Mouse (Mus musculus) myocyte (in vitro differentiated cells): Measurements from ENCODE around the gene Hist1h4j. TPM values are rescaled to one million over a fixed set of nuclear protein-coding genes. Genes with fewer than 3 reads are reported as not detected.
"Not testable (repeated sequence)": the region's sequence is repeated elsewhere in the genome, so short reads cannot be mapped to it uniquely, and the experiment has no call there.

Experiments
- H3K27me3 ChIP-seq: one replicate; pipeline ENCODE4 v1.6.1; 2011; ENCODE audit not compliant: control insufficient read depth, insufficient read depth, insufficient read length
- H3K36me3 ChIP-seq: one replicate; pipeline ENCODE4 v1.6.1; 2011; ENCODE audit not compliant: control insufficient read depth, insufficient read depth
- H3K4me2 ChIP-seq: one replicate; pipeline ENCODE4 v1.6.1; 2011; ENCODE audit warnings: low read depth, control low read depth
- H3K4me3 ChIP-seq: one replicate; pipeline ENCODE4 v1.5.1; 2011; ENCODE audit warnings: mild to moderate bottlenecking, control low read depth, moderate library complexity
- H3K79me2 ChIP-seq: one replicate; pipeline ENCODE4 v1.6.1; 2011; ENCODE audit not compliant: control insufficient read depth, insufficient read depth
- H3ac ChIP-seq: one replicate; pipeline ENCODE4 v1.6.1; 2011; ENCODE audit not compliant: control insufficient read depth, insufficient read length
- CEBPB ChIP-seq: IDR thresholded peaks from 2 replicates; pipeline ENCODE4 v1.6.1; 2011; ENCODE audit warnings: mild to moderate bottlenecking, moderate library complexity; ENCODE audit not compliant: poor library complexity, insufficient read depth, severe bottlenecking
- E2F4 ChIP-seq: IDR thresholded peaks from one replicate; pipeline ENCODE4 v1.6.1; 2011; ENCODE audit warnings: mild to moderate bottlenecking, control low read depth, moderate library complexity; ENCODE audit not compliant: insufficient read depth
- MAX ChIP-seq: IDR thresholded peaks from one replicate; pipeline ENCODE4 v1.6.1; 2011; ENCODE audit warnings: low read depth, mild to moderate bottlenecking, control low read depth
- MYOD1 ChIP-seq, 3 experiments: IDR thresholded peaks; one replicate each; pipeline ENCODE4 v1.6.1; 2011; ENCODE audit warnings: control low read depth in 2 of 3, low read depth in 2 of 3, mild to moderate bottlenecking in 2 of 3, moderate library complexity in 1 of 3; ENCODE audit not compliant: insufficient read length in 2 of 3, control insufficient read depth in 1 of 3
- MYOG ChIP-seq, 3 experiments: IDR thresholded peaks; one replicate each; pipeline ENCODE4 v1.6.1; 2011; ENCODE audit warnings: control low read depth in 2 of 3, low read depth in 2 of 3, mild to moderate bottlenecking in 2 of 3; ENCODE audit not compliant: insufficient read length in 2 of 3, control insufficient read depth in 1 of 3, insufficient read depth in 1 of 3
- POLR2A ChIP-seq: IDR thresholded peaks from one replicate; pipeline ENCODE4 v1.6.1; 2011; ENCODE audit warnings: low read depth, mild to moderate bottlenecking, control low read depth, moderate library complexity; ENCODE audit not compliant: insufficient read length
- POLR2AphosphoS2 ChIP-seq: IDR thresholded peaks from one replicate; pipeline ENCODE4 v1.6.1; 2011; ENCODE audit warnings: low read depth, control low read depth; ENCODE audit not compliant: insufficient read length
- REST ChIP-seq: IDR thresholded peaks from one replicate; pipeline ENCODE4 v1.6.1; 2011; ENCODE audit warnings: mild to moderate bottlenecking, control low read depth, moderate library complexity; ENCODE audit not compliant: insufficient read depth, insufficient read length
- SRF ChIP-seq: IDR thresholded peaks from one replicate; pipeline ENCODE4 v1.6.1; 2011; ENCODE audit warnings: low read depth; ENCODE audit not compliant: control insufficient read depth, insufficient read length
- TCF12 ChIP-seq: IDR thresholded peaks from one replicate; pipeline ENCODE4 v1.6.1; 2011; ENCODE audit warnings: mild to moderate bottlenecking, control low read depth; ENCODE audit not compliant: poor library complexity, insufficient read depth, severe bottlenecking
- TCF3 ChIP-seq: IDR thresholded peaks from one replicate; pipeline ENCODE4 v1.6.1; 2011; ENCODE audit warnings: low read depth, control low read depth; ENCODE audit not compliant: insufficient read length
- USF1 ChIP-seq: IDR thresholded peaks from one replicate; pipeline ENCODE4 v1.6.1; 2011; ENCODE audit warnings: low read depth, mild to moderate bottlenecking, control low read depth, moderate library complexity
- polyA plus RNA-seq: library from polyadenylated mRNA; unstranded; fragments of >200 nt; fragmentation: generic; extraction: Trizol; gene quantifications from one replicate; pipeline ENCODE4 v1.2.1, GENCODE M21; 2012; ENCODE audit warnings: missing spikeins

The Hist1h4j gene
- polyA plus RNA-seq, 1 experiment, result 1.3 TPM

- no peaks in the 10 kb centered on the region for H3K79me2 ChIP-seq
- no peaks in the 10 kb centered on the region for H3K27me3 ChIP-seq
- H3K36me3 ChIP-seq, result no peaks in the 10 kb centered on the region
- peak overlapping the region; percentile 97 for H3K4me2 ChIP-seq
- TF ChIP-seq TCF12, result no peak
- no peak for TF ChIP-seq REST
- TF ChIP-seq MYOD1 (IDR thresholded peaks at IDR 0.05; ENCODE audit: control insufficient read depth in 1 of 3, insufficient read length in 2 of 3, low read depth in 2 of 3), result no peak
- TF ChIP-seq MAX, result no peak
- no peak for TF ChIP-seq TCF3
- no peak for TF ChIP-seq POLR2AphosphoS2
- no peak for TF ChIP-seq MYOG (IDR thresholded peaks at IDR 0.05; ENCODE audit: control insufficient read depth in 1 of 3, insufficient read depth in 1 of 3, insufficient read length in 2 of 3, low read depth in 2 of 3)
- TF ChIP-seq USF1, result no peak
- no peak for TF ChIP-seq SRF
- TF ChIP-seq POLR2A, result no peak
- no peak for TF ChIP-seq CEBPB
- TF ChIP-seq E2F4, result no peak
- peak overlapping the region; percentile 47 for H3ac ChIP-seq
- H3K4me3 ChIP-seq, result peak overlapping the region; percentile 37
Observed at GRCm38 (mm10) chr13:21734010-21734905, 606 bp upstream of the Hist1h4j start.

- Histone ChIP-seq H3K79me2 (peaks cover 28% of the 10 kb centered on the region), H3K4me2 (no peak overlapping the region), H3ac (no peak overlapping the region), H3K36me3 (no peaks in the 10 kb centered on the region), H3K4me3 (no peak overlapping the region), H3K27me3 (no peaks in the 10 kb centered on the region)
- TF ChIP-seq MAX (no peak), MYOD1 (IDR thresholded peaks at IDR 0.05; ENCODE audit: control insufficient read depth in 1 of 3, insufficient read length in 2 of 3, low read depth in 2 of 3) (no peak), POLR2AphosphoS2 (no peak), TCF3 (no peak), SRF (no peak), REST (no peak), POLR2A (no peak), TCF12 (no peak), E2F4 (no peak), CEBPB (no peak)
Observed at GRCm38 (mm10) chr13:21745006-21745405, 10.1 kb downstream of the Hist1h4j start.

GRCm38 (mm10) chr13:21749387-21750158 lies 14.7 kb downstream of the Hist1h4j start:
- Histone ChIP-seq H3K36me3 (no peaks in the 10 kb centered on the region), H3K4me3 (peak overlapping the region; percentile 43), H3K27me3 (no peaks in the 10 kb centered on the region), H3K4me2 (peak overlapping the region; percentile 82), H3ac (no peak overlapping the region), H3K79me2 (peaks cover 28% of the 10 kb centered on the region)
- no peak for TF ChIP-seq USF1
- no peak for TF ChIP-seq TCF12
- TF ChIP-seq MAX, result no peak
- no peak for TF ChIP-seq CEBPB
- TF ChIP-seq SRF, result no peak
- peak; percentile 81 for TF ChIP-seq POLR2AphosphoS2
- TF ChIP-seq MYOG (IDR thresholded peaks at IDR 0.05; ENCODE audit: control insufficient read depth in 1 of 3, insufficient read depth in 1 of 3, insufficient read length in 2 of 3, low read depth in 2 of 3), result no peak
- TF ChIP-seq REST, result no peak
- TF ChIP-seq TCF3, result no peak
- no peak for TF ChIP-seq E2F4
- peak; percentile 11 for TF ChIP-seq POLR2A
- no peak for TF ChIP-seq MYOD1 (IDR thresholded peaks at IDR 0.05; ENCODE audit: control insufficient read depth in 1 of 3, insufficient read length in 2 of 3, low read depth in 2 of 3)

GRCm38 (mm10) chr13:21750159-21751017 lies 15.5 kb downstream of the Hist1h4j start, which contains the start of gene Hist1h4k:
Gene Hist1h4k, minus strand, starts transcription at chr13:21750505.
- Histone ChIP-seq H3K79me2 (peaks cover 23% of the 10 kb centered on the region), H3K4me3 (peak within 1 kb of the TSS; percentile 43), H3K4me2 (peak within 1 kb of the TSS; percentile 82)
- TF ChIP-seq POLR2A (peak; percentile 80), POLR2AphosphoS2 (peak; percentile 92), E2F4 (peak; percentile 69)
- not testable (repeated sequence) for H3K36me3 ChIP-seq, H3K27me3 ChIP-seq, H3ac ChIP-seq
